ENCODE assay signal across 8 mouse cellular contexts in the genomic region with DNA sequence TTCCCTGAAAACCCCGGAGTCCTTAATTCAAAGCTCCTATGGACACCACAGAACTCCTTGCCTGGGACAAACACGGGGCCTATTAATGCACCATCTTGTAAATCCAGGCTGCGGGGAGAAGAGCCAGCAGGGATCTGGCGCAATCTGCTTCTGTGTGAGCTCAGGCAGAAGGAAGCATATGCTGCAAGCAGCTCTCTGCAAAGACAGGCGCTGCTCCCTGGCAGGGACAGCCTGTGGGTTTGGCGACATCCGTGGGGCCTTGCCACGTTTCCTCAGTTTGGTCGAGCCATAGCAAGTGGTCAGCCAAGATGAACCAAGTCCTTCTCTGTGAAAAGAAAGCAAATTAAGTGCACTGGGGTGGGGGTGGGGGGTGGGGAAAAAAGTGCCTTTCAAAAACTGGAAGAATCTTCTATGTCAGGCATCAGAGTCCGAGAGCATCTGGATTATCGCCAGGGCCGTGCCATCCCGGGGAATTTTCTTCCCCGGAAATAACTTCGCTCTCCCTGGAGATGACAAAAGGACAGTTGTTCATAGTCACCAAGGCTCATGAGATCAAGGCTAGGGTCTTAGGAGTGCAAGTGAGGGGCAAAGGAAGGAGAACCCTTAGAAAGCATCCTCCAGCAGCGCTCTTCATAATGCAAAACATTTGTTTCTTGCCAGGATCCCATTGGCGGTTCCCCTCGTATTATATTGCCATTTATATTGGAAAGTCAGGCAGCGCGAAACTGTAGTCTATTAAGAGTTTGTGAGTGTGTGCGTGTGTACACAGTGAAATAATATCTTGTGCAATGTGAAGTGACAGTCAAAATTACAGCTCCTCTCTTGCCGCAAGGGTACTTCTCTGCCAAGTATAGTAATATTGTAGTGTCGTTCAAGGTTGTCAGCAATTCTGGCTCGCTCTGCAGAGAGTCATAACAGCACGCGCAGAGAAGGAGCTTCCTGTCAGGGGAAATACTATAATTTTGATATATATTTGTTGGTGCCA.
DNase-seq lines count a peak whose midpoint lies in the region; ATAC-seq and TF ChIP-seq lines count a peak whose summit lies in the region.

No protein-coding gene starts in this region.

- intact Hi-C loops in gastrocnemius, postnatal 14 days (cut with DNase I; ENCODE audit: low total_unique reads), result no loop called here

- ATAC-seq in liver, embryonic 12.5 days, result no peak
- peak; percentile 84 for ATAC-seq in lung, postnatal 0 days

- no peak overlapping the region for H3K4me3 ChIP-seq in liver, embryonic 12.5 days
- H3K4me3 ChIP-seq in lung, postnatal 0 days (ENCODE audit: low read depth, low read length), result no peak overlapping the region

- no peaks in the 10 kb centered on the region for H3K9me3 ChIP-seq in liver, embryonic 12.5 days (replicated peaks)
- no peaks in the 10 kb centered on the region for H3K9me3 ChIP-seq in lung, postnatal 0 days (ENCODE audit: low read length)

- no peak overlapping the region for H3K4me2 ChIP-seq in liver, embryonic 12.5 days
- 0 out of 2 replicates have a peak overlapping the region, but pooled peaks have one; percentile 8 for H3K4me2 ChIP-seq in lung, postnatal 0 days (replicated peaks; ENCODE audit: low read depth, low read length)

- WGBS in liver, embryonic 12.5 days (ENCODE audit: insufficient replicate concordance), result 62% methylated on average over 26 of the region's 26 CpGs
- 42% methylated on average over 26 of the region's 26 CpGs for WGBS in lung, postnatal 0 days

- no peak overlapping the region for H3K9ac ChIP-seq in liver, embryonic 12.5 days
- no peak overlapping the region for H3K9ac ChIP-seq in lung, postnatal 0 days (replicated peaks; ENCODE audit: low read depth)

- no peak overlapping the region for H3K27ac ChIP-seq in liver, embryonic 12.5 days
- 0 out of 2 replicates have a peak overlapping the region, but pooled peaks have one; percentile 35 for H3K27ac ChIP-seq in lung, postnatal 0 days (ENCODE audit: low read length)

- H3K36me3 ChIP-seq in liver, embryonic 12.5 days, result no peaks in the 10 kb centered on the region; the same call in 1 of the 2 replicates
- H3K36me3 ChIP-seq in lung, postnatal 0 days (ENCODE audit: insufficient read depth, low read length), result no peaks in the 10 kb centered on the region

- TF ChIP-seq EP300 in lung, postnatal 0 days (IDR thresholded peaks at IDR 0.05), result no peak; the same call in 1 of the 2 replicates

- peaks cover 5% of the 10 kb centered on the region; the same call in 1 of the 2 replicates for H3K4me1 ChIP-seq in liver, embryonic 12.5 days
- H3K4me1 ChIP-seq in lung, postnatal 0 days (ENCODE audit: insufficient read depth, low read depth, low read length), result no peaks in the 10 kb centered on the region

- 0 out of 2 replicates have a peak, but pooled peaks have one; percentile 7 for TF ChIP-seq CTCF in lung, postnatal 0 days (IDR thresholded peaks at IDR 0.05)

- DNase-seq in liver, result peak; percentile 10
- DNase-seq in embryo, embryonic 11 days, result peak; percentile 50
- DNase-seq in gastrocnemius, postnatal 14 days, result peak; percentile 53
- DNase-seq in layer of hippocampus, adult 8-10 months (ENCODE audit: low spot score in 2 of 2), result peak; percentile 75 to 76
- peak; percentile 88 for DNase-seq in lung, postnatal 0 days (ENCODE audit: low spot score)
- DNase-seq in right cerebral cortex, adult 18-20 months, result peak; percentile 74
- DNase-seq in thymus, postnatal 25 days, result no peak

- no peaks in the 10 kb centered on the region for H3K27me3 ChIP-seq in liver, embryonic 12.5 days (replicated peaks)
- no peaks in the 10 kb centered on the region for H3K27me3 ChIP-seq in lung, postnatal 0 days (replicated peaks; ENCODE audit: insufficient read depth, low read length)
